Comparison of ENCODE assay signal across 8 mouse cellular contexts in genomic region chr10:83648131-83649020, GRCm38 (mm10). TPM values are rescaled to one million over a fixed set of nuclear protein-coding genes. Genes with fewer than 3 reads are reported as not detected.
A peak's percentile ranks its signal among the peaks of the same experiment; 100 is the strongest.
DNase-seq lines count a peak whose midpoint lies in the region; ATAC-seq and TF ChIP-seq lines count a peak whose summit lies in the region.

Appl2 (minus strand) TSS chr10:83648738.

- WGBS in forebrain, embryonic 16.5 days, result under 1% methylated on average over 58 of the region's 59 CpGs
- WGBS in neural tube, embryonic 14.5 days, result 0% methylated on average over 57 of the region's 59 CpGs

- H3K4me2 ChIP-seq in forebrain, embryonic 16.5 days (ENCODE audit: low read length), result peak within 1 kb of the TSS; percentile 66
- H3K4me2 ChIP-seq in neural tube, embryonic 14.5 days (ENCODE audit: low read depth, low read length), result peak within 1 kb of the TSS; percentile 71

- peak within 1 kb of the TSS; percentile 66 for H3K9ac ChIP-seq in ES-Bruce4 (ENCODE audit: low read depth, poor library complexity, severe bottlenecking)
- peak within 1 kb of the TSS; percentile 80 for H3K9ac ChIP-seq in forebrain, embryonic 16.5 days (replicated peaks; ENCODE audit: low read depth, low read length)
- peak within 1 kb of the TSS; percentile 82 for H3K9ac ChIP-seq in neural tube, embryonic 14.5 days (replicated peaks; ENCODE audit: low read depth, low read length)

- H3K27ac ChIP-seq in ES-Bruce4 (ENCODE audit: insufficient read depth, low read length), result no peak within 1 kb of the TSS
- H3K27ac ChIP-seq in forebrain, embryonic 16.5 days (ENCODE audit: low read length), result peak within 1 kb of the TSS; percentile 67
- H3K27ac ChIP-seq in neural tube, embryonic 14.5 days (ENCODE audit: low read depth, low read length), result peak within 1 kb of the TSS; percentile 71
- peak within 1 kb of the TSS; percentile 67 for H3K27ac ChIP-seq in testis, adult 2 months (ENCODE audit: control insufficient read depth, insufficient read depth, low read depth, low read length)

- peak; percentile 92 for DNase-seq in heart, postnatal 25 days (ENCODE audit: low spot score)
- peak; percentile 82 to 92 for DNase-seq in layer of hippocampus, adult 18-20 months (ENCODE audit: low spot score in 2 of 2)
- DNase-seq in lung, adult 18-20 months, result peak; percentile 96 to 97

- H3K9me3 ChIP-seq in ES-Bruce4 (replicated peaks; ENCODE audit: control insufficient read depth, insufficient read depth, low read length, poor library complexity, severe bottlenecking), result 0 out of 2 replicates have a peak, but pooled peaks cover 4% of the 10 kb centered on the region
- H3K9me3 ChIP-seq in forebrain, embryonic 16.5 days (ENCODE audit: control insufficient read depth, low read length), result no peaks in the 10 kb centered on the region
- no peaks in the 10 kb centered on the region for H3K9me3 ChIP-seq in neural tube, embryonic 14.5 days (ENCODE audit: control insufficient read depth, low read length)

- no peaks in the 10 kb centered on the region for H3K27me3 ChIP-seq in ES-Bruce4 (ENCODE audit: control insufficient read depth, insufficient read depth, low read length, poor library complexity, severe bottlenecking)
- no peaks in the 10 kb centered on the region for H3K27me3 ChIP-seq in forebrain, embryonic 16.5 days (replicated peaks; ENCODE audit: control insufficient read depth, insufficient read depth, low read length)
- H3K27me3 ChIP-seq in neural tube, embryonic 14.5 days (ENCODE audit: control insufficient read depth, insufficient read depth, low read length), result no peaks in the 10 kb centered on the region
- H3K27me3 ChIP-seq in testis, adult 2 months (ENCODE audit: control insufficient read depth, insufficient read depth, low read length), result no peaks in the 10 kb centered on the region

- H3K36me3 ChIP-seq in ES-Bruce4 (ENCODE audit: control insufficient read depth, insufficient read depth, low read length, poor library complexity, severe bottlenecking), result no peaks in the 10 kb centered on the region
- H3K36me3 ChIP-seq in forebrain, embryonic 16.5 days (ENCODE audit: control insufficient read depth, insufficient read depth), result no peaks in the 10 kb centered on the region
- H3K36me3 ChIP-seq in neural tube, embryonic 14.5 days (ENCODE audit: control insufficient read depth, insufficient read depth, low read length), result no peaks in the 10 kb centered on the region
- H3K36me3 ChIP-seq in testis, adult 2 months (ENCODE audit: control insufficient read depth, insufficient read depth, low read length), result no peaks in the 10 kb centered on the region

- no peak for TF ChIP-seq POLR2A in ES-Bruce4 (IDR thresholded peaks at IDR 0.05; ENCODE audit: insufficient read depth, low read length)
- TF ChIP-seq POLR2A in testis, adult 2 months (IDR thresholded peaks at IDR 0.05; ENCODE audit: control insufficient read depth, low read depth, low read length), result peak; percentile 76

- TF ChIP-seq CTCF in ES-Bruce4 (IDR thresholded peaks at IDR 0.05; ENCODE audit: low read depth, low read length), result no peak
- no peak for TF ChIP-seq CTCF in testis, adult 2 months (IDR thresholded peaks at IDR 0.05; ENCODE audit: control insufficient read depth, insufficient read depth, insufficient replicate concordance, low read depth, low read length)

- ATAC-seq in cerebellum, adult (ENCODE audit: insufficient number of reproducible peaks, low FRiP score, low TSS enrichment), result peak; percentile 87
- peak; percentile 96 for ATAC-seq in forebrain, embryonic 16.5 days
- ATAC-seq in neural tube, embryonic 14.5 days (ENCODE audit: low read depth), result peak; percentile 97

- intact Hi-C loops in heart, postnatal 25 days (cut with DNase I), result loop anchor here (5.0 kb wide), 3 partner anchors 79 to 799 kb away; partner anchors contain the start of gene Washc4

- peak within 1 kb of the TSS; percentile 93 for H3K4me3 ChIP-seq in ES-Bruce4 (ENCODE audit: low read depth, low read length)
- peak within 1 kb of the TSS; percentile 74 for H3K4me3 ChIP-seq in forebrain, embryonic 16.5 days (replicated peaks; ENCODE audit: low read length)
- peak within 1 kb of the TSS; percentile 68 for H3K4me3 ChIP-seq in neural tube, embryonic 14.5 days (ENCODE audit: low read depth, low read length)
- H3K4me3 ChIP-seq in testis, adult 2 months (ENCODE audit: control insufficient read depth, low read depth, low read length), result peak within 1 kb of the TSS; percentile 87

- TF ChIP-seq EP300 in ES-Bruce4 (IDR thresholded peaks at IDR 0.05; ENCODE audit: insufficient read depth, low read depth, low read length), result no peak

- peaks cover 3% of the 10 kb centered on the region for H3K4me1 ChIP-seq in ES-Bruce4 (ENCODE audit: control insufficient read depth, insufficient read depth, low read length)
- peaks cover 24% of the 10 kb centered on the region for H3K4me1 ChIP-seq in forebrain, embryonic 16.5 days (replicated peaks; ENCODE audit: control insufficient read depth, insufficient read depth, low read length)
- peaks cover 18% of the 10 kb centered on the region for H3K4me1 ChIP-seq in neural tube, embryonic 14.5 days (ENCODE audit: control insufficient read depth, insufficient read depth, low read length)
- peaks cover 8% of the 10 kb centered on the region for H3K4me1 ChIP-seq in testis, adult 2 months (ENCODE audit: control insufficient read depth, insufficient read depth, low read length)

RNA-seq across cellular contexts. Expression of gene Appl2, which starts in this region (rescaled TPM):
- 28.7 and 38.2 TPM in 2 replicates for polyA plus RNA-seq in ES-Bruce4 (2011; ENCODE audit: insufficient read depth, insufficient read length, low read depth, missing spikeins)
- polyA plus RNA-seq in forebrain, embryonic 16.5 days (2015; fragmentation: Nextera tagmentation; extraction: Ambion mirVana), result 34.9 and 38.5 TPM in 2 replicates
- total RNA-seq in heart, postnatal 25 days (2021), result 10 to 100 TPM; 32.5 to 34.6 TPM
- total RNA-seq in layer of hippocampus, adult 18-20 months (2021), result 10 to 100 TPM; 72.6 to 87.7 TPM
- polyA plus RNA-seq in neural tube, embryonic 14.5 days (2014; fragmentation: Nextera tagmentation; extraction: Ambion mirVana), result 34.2 and 55.1 TPM in 2 replicates
- 22.5 and 30.7 TPM in 2 replicates for polyA plus RNA-seq in testis, adult 2 months (2012; rRNA removed)
